Mouse (Mus musculus): ENCODE data around the gene Adcy9. TPM values are rescaled to one million over a fixed set of nuclear protein-coding genes. Genes with fewer than 3 reads are reported as not detected.
A peak's percentile ranks its signal among the peaks of the same experiment; 100 is the strongest.
"Not testable (repeated sequence)": the region's sequence is repeated elsewhere in the genome, so short reads cannot be mapped to it uniquely, and the experiment has no call there.

The Adcy9 gene
- total and polyA plus RNA-seq, 3 experiments, result 43.2 to 56.7 (median 50.9) TPM

DNA sequence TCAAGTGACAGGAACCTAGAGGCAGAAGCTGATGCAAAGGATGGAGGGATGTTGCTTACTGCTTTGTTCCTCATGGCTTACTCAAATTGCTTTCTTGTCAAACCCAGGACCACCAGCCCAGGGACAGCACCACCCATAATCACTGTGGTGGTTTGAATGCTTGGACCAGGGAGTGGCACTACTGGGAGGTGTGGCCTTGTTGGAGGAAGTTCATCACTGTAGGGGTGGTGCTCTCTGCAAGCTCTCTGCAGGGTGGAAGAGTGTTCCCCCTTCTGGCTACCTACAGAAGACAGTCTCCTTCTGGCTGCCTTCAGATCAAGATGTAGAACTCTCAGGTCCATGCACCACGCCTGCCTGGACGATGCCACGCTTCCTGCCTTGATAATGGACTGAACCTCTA lies 148.0 kb downstream of the Adcy9 start:
- no peak for DNase-seq

DNA sequence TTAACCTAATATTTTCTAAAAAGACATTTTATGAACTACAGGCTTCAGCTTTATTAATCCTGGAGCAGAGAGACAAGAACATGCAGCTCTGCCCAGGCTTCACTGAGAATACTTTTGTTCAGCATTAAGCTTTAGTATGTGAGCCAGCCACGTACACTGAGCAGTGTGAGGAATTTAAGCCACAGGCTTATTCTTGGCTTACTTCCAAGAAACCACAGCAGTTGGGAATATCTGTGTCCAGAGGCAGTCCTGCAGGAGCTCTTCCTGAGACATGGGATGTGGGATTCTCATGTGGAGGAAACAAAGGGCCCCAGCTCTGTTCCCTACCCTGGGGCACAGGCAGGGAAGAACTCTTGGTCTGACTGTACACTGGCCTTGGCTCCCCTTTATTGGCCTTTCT lies 149.4 kb downstream of the Adcy9 start:
- DNase-seq, result no peak

DNA sequence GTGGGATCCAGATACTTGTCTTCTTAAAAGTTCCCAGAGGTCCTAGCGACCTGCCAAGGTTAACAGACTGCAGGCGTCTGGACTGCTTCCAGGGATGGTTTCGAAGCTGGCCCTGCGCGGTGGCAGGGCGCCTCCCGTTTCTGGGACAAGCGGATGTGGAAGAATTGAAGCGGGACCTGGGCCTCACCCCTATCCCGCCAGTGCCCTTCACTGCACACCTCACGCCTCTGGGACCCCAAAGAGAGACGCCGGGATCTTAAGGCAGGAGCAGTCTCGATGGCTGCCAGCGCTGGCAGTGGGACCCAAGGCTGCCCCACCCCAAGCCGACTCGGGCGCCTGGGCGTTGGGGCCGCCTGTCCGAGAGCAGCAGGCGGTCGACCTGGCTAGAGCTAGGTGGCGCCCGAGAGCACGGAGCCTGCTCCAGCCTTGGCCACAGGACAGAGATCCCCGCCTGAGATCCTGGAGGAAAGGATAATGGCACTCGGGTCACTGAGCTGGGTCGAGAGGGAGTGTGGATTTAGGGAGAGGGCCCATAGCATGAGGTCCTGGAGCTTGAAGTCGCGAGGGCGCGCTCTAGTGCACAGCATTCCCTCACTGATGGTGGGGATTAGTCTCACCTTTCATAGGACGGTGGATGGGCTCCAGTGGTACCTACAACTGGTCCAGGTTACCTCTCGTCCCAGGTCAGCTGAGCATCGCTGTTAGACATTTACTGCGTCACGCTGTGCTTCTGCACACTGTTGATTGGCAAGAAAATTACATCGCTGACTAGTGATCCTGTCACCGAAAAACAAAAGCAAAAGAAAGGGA lies 152.2 kb downstream of the Adcy9 start:
- peak; percentile 91 for DNase-seq

DNA sequence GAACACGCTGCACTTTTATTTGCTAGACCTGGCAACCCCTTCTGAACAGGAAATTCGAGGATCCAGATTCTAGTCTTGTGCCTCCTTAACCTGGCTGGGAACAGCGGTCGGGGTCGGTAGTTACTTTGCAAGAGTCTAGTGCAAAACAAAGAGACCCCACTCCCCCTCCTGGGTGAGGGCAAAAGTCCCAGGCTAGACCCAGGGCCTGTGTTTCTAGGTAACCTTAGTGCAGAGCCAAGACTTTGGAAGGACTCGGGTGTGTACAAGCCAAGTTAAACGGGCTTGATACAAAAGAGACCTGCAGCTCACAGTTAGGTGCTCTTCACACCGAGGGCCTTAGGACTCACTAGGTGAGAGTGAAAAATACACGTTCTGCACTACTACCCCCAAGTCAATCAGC lies 152.8 kb downstream of the Adcy9 start:
- DNase-seq, result no peak

DNA sequence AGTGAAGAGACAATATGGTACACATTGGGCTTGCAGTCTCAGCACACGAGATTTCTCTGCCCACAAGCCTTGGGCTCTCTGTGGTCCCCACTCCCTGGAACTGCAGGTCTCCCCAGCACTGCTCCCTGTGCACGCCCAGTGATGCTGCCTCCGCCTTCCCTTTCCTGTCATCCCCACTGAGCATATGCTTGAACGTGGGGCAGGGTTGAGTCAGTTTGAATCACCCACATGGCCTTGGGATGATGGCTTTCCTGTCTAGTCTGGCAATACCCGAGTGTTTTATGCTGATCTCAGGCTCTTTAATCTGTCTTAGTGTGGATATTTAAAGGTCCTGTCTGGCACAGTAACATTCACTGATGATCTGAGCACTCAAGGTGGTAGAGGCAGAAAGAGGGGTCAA lies 154.9 kb downstream of the Adcy9 start:
- DNase-seq, result peak; percentile 86

DNA sequence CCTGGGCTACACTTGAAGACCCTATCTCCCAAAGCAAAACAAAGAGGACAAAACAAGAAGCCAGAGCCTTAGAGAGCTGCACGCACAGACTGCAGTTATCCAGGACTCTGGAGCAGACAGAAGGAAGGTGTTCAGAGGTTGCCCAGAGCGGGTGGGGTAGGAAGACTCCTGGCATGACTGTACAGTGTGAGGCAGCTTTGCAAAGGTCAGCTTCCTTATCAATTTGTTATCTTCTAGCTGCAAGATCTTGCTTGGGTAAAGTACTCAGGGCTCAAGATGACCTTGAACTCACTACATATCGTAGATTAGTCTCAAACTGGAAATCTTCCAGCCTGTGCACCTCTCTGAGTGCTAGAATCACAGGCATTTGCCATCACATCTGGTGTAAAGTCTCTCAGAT lies 156.8 kb downstream of the Adcy9 start:
- no peak for DNase-seq

DNA sequence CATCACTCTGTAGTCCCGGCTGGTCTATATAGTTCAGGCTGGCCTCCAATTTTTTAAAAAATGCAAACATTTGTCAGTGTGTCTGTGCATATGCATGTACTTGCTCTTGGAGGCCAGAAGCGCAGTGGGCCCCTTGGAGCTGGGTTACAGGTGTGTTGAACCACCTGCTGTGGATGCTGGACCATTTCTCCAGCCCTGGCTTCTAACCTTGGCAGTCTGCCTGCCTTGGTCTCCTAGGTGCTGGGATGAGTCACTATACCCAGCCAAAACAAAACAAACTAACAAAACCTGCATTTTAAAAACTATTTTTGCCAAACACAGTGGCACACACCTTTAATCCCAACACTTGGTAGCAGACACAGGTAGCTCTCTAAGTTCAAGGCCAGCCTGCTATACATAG lies 162.8 kb downstream of the Adcy9 start:
- no peak for DNase-seq

DNA sequence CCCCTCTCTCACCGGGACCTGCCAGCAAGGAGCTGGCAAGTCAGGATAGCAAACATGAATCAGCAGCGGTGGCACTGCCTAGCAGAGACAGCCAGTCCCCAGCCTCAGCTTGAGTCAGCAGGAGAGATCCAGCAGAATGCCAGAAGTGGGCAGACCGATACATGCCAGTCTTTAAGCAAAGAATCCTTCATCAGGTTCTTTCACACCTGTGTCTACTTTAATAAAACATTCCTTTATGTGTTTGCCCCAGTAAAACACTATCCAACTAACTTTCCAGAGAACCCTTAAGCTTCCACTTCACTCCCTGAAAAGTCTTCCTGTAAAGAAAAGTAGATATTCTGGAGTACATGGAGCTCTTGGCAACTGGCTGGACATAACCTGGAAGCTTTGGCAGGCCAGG lies 171.5 kb downstream of the Adcy9 start:
- DNase-seq, result no peak

DNA sequence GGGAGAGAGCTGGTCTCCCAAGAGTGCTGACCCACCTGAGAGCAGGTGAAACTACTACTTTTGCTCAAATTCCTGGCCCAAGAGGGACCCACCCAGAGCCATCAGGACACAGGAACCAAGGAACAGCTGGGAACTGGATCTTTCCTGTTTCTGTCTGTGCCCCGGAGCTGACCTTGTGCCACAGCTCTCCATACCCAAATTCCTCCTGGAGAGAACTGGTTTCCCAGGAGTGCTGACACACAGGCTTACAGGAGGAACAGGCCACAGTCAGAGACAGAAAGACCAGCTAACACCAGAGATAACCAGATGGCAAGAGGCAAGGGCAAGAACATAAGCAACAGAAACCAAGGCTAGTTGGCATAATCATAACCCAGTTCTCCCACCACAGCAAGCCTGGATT lies 175.1 kb downstream of the Adcy9 start:
- DNase-seq, result not testable (repeated sequence)

Other genes starting within 250 kb of the Adcy9 start
- gene Crebbp, start 206.5 kb downstream of the Adcy9 start, total RNA-seq (2021), result 10 to 100 TPM; 39.7 to 72.3 TPM
- gene Crebbp, start 206.5 kb downstream of the Adcy9 start, polyA plus RNA-seq (2012; rRNA removed), result 22.9 and 38.1 TPM in 2 replicates
- 10 to 100 TPM in 1 of 2 experiments, 1 to 10 TPM in 1; 6.8 to 13.2 TPM for gene Srl, start 121.3 kb upstream of the Adcy9 start, total RNA-seq (2021)
- 0.35 and 0.57 TPM in 2 replicates for gene Srl, start 121.3 kb upstream of the Adcy9 start, polyA plus RNA-seq (2012; rRNA removed)
- gene Tfap4, start 139.4 kb upstream of the Adcy9 start, total RNA-seq (2021), result 1 to 10 TPM; 3.8 to 6.7 TPM
- 3.6 and 4.0 TPM in 2 replicates for gene Tfap4, start 139.4 kb upstream of the Adcy9 start, polyA plus RNA-seq (2012; rRNA removed)
- 10 to 100 TPM; 17.3 to 27.4 TPM for gene Glis2, start 174.2 kb upstream of the Adcy9 start, total RNA-seq (2021)
- 28.9 and 29.3 TPM in 2 replicates for gene Glis2, start 174.2 kb upstream of the Adcy9 start, polyA plus RNA-seq (2012; rRNA removed)
- 100 to 1,000 TPM; 104 to 111 TPM for gene Pam16, start 204.5 kb upstream of the Adcy9 start, total RNA-seq (2021)
- gene Pam16, start 204.5 kb upstream of the Adcy9 start, polyA plus RNA-seq (2012; rRNA removed), result 16.0 and 33.4 TPM in 2 replicates
- gene Vasn, start 219.4 kb upstream of the Adcy9 start, total RNA-seq (2021), result 10 to 100 TPM in 1 of 2 experiments, 1 to 10 TPM in 1; 8.4 to 15.4 TPM
- 28.1 and 30.9 TPM in 2 replicates for gene Vasn, start 219.4 kb upstream of the Adcy9 start, polyA plus RNA-seq (2012; rRNA removed)
- 100 to 1,000 TPM; 122 to 148 TPM for gene Dnaja3, start 219.5 kb upstream of the Adcy9 start, total RNA-seq (2021)
- 33.2 and 37.5 TPM in 2 replicates for gene Dnaja3, start 219.5 kb upstream of the Adcy9 start, polyA plus RNA-seq (2012; rRNA removed)